Mouse (Mus musculus) gastrocnemius, postnatal 10 days (tissue): Measurements from ENCODE around the gene Lnx2. TPM values are rescaled to one million over a fixed set of nuclear protein-coding genes. Genes with fewer than 3 reads are reported as not detected.

ENCODE experiments used
- DNase-seq: peaks from one replicate; pipeline ENCODE4 v3.0.0; 2021; ENCODE audit warnings: mixed read lengths
- total RNA-seq, 2 experiments: library from RNA; stranded (reverse); gene quantifications; 2 replicates each; pipeline ENCODE4 v1.2.3; 2021

Lnx2 gene
- total RNA-seq, 2 experiments from 2014 or later: 6.7 to 7.4 TPM

DNA sequence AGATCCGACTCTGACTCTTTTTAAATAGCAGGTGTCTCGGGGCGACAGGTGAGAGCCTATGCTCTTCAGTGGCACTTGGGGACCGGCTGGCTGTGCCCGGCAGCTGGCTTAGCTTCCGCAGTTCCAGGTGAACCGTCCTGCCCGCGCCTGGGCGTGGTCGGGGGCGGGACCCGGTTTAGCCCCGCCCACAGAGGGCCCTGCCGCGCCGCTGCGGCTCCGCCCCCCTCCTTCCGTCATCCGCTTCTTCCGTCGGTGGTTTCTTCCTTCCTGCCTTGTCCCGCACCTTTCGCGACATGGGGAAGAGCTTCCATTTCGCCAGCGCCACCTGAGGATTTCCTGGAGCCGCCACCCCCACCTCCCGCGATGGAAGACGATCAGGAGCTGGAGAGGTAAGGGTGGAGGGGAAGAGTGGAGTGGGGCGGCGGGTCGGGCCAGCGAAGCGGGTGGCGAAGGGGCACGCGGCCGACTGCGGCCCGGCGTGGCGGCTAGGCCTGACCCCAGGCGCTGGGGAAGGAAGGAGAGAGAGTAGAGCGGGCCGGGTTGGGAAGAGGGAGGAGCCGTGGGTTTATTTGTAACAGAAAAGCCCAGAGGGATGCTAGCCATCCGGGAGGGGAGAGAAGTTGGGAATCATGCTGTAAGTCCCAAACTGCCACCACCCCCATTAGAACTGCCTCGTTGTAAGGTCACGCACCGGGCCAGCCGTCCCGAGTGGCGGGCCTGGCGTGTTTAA, 1.1 kb upstream of the Lnx2 start:
- peak; percentile 93 for DNase-seq

DNA sequence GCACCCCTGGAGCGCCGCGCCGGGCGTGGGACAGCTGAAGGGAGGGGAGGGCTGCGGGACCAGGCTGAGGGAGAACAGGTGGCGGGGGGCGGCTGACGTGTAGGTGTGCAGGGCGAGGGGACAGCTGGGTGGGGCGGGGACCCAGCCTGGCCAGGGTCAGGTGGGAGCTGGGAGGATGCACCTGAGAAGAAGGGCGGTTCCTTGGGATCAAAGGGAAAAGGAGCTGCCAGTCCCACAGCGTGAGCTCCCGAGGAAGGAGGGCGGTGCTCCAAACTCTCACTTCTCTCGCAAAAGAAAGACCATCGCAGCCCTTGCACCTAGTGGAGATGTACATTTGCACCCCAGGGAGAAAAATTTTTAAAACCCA, 396 bp upstream of the Lnx2 start, which contains the start of gene Polr1d:
TSS of gene Polr1d (plus strand) at position 252 of the 367 bp plus-strand sequence.
- DNase-seq: no peak

DNA sequence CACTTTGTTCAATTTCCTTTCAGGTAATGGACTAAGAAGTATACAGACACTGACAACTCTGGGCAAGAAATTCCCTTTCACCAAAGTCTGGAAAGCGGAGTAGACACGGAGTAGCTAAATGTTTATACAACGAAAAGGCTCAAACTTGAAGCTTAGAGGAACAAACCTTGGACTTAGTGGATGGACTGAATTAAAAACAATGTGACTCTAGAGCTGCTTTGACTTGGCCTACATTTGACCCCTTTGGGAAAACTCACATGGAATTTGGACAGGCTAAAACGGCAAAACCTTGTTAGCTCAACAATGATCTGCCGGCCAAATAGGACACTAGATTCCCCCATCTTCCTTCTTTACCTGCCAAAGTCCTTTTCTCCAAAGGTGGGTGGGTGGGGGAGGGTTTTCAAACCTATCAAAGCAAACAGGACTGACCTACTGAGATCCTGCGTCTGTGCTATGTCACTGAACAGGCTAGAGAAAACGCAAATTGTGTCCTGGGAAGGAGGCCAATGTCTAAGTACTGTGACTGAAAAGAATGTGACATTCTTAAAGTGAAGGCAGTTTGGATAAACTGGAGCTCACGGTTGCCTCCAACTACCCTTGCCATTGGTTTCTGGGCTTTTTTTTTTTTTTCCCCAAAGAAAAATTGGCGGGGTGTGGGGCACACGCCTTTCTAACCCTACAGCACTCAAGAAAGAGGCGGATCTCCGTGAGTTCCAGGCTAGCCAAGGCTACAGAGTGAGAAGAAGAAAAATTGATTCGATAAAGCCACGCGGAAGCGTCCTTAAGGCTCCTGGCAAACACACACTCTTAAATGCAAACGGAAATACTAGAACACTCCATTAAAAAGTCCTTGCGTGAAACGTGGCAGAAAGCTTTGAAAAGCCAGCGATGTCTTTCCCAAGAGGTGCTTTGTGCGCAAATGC, 1.0 kb downstream of the Lnx2 start:
- no peak for DNase-seq

DNA sequence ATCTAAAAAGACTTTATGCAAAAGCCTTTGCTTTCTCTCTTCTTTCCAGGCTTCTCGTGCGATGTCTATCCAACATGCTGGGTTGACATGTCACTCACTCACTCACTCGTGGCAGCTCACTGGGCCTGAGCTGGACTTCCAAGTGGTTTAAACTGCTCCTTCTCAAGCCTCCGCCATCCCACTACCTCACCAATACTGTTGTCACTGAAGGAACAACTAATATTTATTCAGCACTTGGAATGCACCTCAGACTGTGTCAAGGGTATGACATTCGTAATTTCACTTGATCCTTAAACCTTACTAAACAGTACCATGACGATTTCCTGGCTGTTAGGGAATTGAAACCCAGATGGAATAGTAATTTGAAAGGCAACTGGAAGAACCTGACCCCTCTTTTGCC, 2.6 kb downstream of the Lnx2 start:
- DNase-seq: no peak

DNA sequence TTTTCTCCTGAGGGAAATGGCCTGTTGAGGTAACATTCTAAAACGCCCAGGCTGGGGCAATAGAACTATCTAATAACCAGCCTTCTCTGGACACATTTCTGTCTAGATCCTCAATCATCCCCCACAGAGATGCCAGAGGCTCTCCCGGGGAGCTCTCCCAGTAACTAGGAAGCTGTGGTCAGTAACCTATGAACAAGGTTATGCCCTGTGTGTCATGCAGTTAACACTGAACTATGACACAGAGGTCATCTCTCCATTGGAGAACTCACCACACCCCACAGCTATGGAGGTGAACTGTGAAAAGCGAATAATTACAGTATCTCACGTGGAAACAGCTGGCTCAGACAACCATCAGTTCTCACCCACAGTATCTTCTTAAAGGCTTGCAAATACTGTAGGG, 4.5 kb downstream of the Lnx2 start:
- no peak for DNase-seq

DNA sequence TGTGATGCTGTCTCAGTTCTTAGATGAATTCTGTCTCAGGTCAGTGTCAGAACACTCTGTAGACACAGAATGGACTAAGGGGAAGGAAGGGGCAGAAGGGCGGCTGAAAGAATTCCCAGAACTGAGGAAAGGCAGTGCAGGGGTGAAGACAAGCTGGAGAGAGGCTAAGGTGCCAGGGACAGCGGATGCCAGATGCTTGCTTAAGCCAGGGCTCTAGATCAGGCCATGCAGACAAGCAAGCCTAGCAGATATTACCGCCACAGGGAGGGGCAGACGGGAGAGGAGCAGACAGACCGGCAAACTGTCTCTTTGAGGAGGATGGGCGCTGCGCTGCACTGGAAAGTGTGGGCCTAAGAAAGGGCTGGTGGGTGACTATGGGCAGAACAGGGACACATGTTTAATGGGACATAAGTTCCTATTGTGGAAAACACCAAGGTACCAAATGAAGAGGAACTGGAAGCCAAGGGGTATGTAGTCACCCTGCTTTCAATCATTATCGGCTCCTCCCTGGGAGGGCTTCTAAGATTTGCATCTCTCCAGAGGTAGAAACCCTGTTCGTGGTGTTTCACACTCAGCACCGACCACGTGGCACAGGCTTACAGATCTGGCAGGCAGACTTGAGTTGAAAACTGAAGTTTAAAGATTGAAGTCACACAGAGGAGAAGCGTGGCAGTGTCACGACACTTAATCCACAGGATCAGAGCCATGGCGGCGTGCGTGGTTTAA, 5.4 kb downstream of the Lnx2 start:
- no peak for DNase-seq

DNA sequence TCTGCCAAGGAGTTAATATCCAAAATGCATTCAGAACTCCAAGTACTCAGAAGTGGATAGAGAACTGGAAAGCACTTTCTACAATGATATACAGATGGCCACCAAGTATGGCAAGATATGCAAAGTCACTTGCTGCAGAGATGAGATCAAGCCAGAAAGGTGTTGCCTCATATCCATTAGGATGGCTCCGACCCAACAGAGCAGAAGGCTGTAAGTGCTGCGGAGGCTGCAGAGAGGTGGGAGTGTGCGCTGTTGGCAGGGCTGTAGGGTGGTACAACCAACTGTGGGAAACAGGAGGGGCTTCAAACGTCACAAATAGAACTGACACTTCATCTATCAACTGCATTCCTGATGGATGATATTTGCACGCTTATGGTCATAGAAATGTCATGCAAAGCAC, 7.5 kb downstream of the Lnx2 start:
- DNase-seq: no peak

DNA sequence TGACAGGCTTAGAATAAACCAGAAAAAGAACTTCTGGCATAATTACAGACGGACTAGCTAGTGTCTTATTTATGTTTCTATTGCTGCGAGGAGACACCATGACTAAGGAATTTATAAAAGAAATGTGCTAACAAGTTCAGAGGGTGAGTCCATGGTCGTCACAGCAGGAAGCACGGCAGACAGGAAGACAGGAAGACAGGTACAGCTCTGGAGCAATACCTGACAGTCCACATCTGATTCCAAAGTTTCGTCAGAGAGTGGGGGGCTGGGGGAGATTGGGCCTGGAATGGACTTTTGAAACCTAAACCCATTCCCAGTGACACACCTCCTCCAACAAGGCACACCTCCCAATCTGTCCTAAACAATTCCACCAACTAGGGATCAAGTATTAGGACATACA, 9.4 kb downstream of the Lnx2 start:
- no peak for DNase-seq

DNA sequence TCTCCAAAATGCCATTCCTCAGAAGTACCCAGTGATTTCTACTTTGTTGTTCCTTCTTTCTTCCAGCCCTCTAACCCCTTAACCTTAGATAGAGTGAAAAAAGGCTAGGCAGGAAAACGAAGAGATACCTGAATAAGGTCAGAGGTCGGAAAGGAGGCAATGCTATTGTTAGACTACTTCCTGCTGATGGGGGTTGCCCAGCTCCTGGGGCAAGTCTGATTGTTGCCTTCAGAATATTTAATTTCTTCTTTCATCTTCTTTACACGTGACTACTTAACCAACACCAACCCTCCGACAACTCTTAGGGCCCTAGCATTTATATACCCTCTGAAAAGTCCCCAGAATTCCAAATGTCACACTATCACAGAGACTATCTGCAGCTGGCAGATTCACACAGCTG, 10.3 kb downstream of the Lnx2 start:
- no peak for DNase-seq

DNA sequence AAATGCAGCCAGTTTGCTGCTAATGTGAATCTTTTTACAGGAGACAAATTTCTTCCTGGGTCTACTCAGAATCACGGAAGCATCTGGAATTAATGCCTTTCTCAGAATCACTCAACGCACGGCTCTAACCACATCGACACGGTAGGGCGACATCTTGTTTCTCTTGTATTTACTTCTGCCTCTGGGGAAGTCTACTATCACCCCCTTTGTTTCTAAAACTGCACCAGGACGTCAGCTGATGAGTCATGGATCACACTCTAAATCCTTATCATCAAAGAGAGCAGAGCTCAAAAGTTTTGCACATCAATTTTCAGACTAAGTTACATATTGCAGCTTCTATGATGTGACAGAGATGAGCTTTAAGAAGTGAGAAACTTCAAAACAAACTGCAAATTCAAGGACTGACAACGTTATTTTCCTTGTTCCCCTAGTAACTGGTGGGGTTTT, 13.1 kb downstream of the Lnx2 start:
- no peak for DNase-seq

DNA sequence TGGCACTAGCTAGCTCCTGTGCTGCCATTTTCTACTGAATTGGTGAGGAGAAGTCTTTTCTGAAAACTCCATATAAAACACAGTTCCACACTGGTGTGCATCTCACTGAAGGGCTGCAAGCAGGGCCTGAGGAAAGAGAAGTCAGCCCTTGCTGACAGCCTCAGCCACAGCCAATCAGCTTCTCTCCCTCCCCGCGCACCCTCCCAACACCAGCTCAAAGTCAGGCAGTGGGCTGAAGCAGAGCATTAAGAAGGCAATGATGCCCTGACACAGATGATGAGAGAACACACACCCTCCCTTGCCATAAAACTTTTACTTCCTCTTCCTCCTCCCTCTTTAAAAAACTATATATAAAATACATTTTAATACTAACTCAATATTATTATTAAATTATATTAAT, 16.4 kb downstream of the Lnx2 start:
- DNase-seq: no peak

DNA sequence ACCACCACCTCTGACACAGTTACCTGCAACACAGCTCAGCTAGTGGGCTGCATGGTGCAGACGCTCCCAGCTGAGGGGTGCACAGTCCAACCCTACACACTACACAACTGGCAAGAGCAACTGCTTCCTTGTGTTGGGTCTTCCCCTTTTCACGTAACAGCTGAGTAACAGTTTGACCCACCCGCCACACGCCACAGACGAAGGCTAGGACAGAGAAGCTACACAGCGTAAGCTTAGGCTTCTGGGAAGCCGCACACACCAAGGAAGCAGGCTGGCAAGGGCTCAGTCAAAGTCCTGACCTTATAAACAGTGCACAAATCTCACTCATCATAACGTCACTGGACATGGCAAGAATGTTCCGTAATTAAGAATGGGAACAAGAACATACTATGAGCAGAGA, 17.1 kb downstream of the Lnx2 start:
- DNase-seq: no peak

DNA sequence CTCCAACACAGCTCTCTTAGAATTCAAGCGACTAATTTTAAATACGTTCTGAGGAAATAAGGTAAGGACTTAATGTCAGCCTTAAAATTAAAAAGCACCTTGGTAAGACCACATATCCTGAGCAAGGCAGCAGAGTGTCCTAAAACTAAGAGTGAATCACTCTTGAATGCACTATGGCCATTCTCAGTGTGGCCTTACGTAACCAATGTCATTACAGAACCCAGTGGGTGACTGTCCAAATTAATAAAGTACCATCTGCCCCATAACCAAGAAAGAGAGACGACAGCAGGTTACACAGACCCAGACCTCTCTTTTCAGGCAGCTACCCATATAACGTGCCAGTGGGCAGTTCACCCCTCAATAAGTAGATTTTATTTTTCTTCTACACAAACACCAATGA, 17.7 kb downstream of the Lnx2 start:
- no peak for DNase-seq

DNA sequence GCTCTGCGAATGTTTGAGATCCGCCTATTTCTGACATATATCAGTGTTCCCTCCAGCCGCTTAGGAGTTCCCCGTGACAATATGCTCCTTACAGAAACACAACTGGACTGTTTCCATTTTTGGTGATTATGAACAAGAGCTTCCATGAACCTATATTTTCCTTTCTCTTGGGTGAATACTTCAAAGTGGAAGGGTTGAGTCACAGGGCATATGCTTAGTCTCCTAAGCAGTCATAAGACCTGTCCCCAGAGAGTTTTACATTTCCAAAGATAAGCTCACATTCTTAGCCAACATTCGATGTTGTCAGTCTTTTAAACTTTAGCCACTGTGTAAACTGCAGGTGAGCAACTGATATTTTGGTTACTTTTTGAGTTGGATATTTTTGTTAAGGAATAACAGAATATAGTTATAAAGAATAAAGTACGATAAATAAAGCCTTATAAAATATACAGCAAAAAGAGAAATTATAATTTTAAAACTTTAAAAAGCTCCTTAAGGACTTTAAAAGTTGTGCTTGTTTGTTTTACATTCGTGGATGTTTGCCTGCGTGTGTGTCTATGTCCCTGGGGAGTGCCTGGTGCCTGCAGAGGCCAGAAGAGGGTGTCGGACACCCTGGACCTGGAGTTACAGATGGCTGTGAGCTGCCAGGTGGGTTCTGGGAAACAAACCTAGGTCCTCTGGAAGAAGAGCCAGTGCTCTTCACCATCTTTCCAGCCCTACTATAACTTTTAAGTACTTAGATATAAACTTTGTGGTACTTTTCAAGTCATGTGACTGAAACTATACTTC, 18.6 kb downstream of the Lnx2 start:
- no peak for DNase-seq

DNA sequence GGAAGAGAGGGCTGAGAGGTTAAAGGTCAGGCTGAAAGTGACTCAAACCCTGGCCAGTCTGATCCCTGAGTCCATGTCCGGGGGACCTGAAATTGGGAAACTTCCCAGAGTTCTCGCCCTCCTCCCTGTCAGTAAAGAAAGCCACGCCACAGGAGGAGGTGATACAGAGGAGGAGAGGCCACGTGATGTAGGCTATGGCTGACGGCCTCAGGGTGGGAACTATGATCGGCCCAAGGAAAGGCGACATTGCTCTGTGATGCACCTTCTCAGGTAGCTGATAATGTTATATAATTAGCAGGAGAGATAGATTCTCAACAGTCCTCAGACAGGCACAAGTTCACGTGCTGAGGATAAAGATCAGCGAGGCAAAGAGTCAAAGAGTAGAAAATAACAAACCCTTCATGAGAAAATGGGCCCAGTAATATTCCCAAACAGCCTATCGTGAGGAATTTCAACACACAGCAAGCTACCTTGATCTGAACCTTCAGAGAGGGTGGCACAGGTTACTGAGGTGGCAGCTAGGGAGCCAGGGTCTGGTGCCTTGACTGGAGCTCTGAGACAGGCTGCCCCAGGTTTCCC, 19.6 kb downstream of the Lnx2 start:
- no peak for DNase-seq

DNA sequence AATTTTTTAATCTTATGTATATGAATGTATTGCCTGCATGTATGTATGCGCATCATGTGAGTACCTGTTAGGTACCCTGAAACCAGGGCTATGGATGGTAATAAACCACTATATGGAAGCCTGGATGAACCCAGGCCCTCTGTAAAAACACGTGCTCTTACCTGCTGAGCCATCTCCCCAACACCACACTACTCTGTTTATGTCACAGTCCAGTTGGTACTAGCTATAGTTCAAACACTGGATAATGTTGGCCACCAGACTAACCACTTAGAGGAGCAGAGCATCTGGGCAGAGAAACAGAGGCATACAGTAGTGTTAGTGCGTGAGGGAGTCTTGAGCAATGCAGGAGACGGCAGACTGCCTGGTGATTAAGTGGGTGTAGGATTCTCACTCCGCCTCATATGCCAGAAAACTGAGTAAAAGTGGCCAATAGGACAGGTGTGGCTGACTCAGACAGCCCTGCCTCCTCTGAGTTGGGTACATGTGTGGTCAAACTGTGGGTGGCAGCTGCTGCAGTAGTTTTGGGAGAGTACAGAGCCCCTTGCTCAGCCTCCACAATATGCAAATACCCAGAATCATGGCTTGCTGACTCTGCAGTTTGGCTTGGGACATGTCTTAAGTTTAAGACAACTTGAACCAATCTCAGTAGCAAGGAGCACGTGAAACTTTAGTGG, 20.7 kb downstream of the Lnx2 start:
- no peak for DNase-seq

DNA sequence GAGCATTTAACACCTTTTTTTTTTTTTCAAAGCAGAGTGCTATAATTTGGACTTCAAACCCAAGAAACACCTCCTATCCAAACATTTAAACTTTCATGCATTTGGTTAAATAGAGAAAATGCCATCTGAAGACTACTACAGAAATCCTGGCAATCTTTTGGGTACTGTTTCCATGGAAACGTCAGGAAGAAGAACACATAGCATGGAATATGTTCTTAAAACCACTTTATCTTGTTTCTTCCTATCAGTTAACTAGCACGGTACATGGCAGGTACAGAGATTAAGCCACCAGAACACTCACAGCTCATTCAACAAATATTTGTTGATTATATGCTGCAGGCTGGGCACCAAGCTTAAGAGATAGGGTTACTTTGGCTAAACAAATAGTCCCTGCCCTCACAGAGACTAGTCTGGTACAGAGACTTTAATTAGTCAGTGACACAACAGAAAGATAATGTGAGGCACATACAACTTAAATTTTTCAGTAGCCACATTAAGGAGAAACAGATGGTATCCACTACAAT, 21.6 kb downstream of the Lnx2 start:
- no peak for DNase-seq

DNA sequence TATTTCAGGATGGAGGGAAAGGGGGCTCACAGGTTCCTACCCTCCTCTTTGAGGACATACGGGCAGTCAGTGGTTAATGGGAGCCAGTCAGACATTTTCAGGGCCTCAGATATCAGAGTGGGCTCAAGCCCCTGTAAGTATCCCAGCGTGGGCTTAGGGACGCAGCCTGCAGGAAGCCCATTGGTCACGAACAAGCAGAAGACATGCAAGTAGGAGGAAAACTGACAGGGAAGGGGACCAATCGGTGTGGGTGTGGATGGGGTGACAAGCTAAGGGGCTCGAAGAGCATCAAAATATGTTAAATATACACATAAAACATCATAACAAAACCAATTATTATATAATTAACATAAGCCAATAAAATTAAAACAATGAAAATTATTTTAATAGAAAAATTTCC, 22.1 kb downstream of the Lnx2 start:
- no peak for DNase-seq

DNA sequence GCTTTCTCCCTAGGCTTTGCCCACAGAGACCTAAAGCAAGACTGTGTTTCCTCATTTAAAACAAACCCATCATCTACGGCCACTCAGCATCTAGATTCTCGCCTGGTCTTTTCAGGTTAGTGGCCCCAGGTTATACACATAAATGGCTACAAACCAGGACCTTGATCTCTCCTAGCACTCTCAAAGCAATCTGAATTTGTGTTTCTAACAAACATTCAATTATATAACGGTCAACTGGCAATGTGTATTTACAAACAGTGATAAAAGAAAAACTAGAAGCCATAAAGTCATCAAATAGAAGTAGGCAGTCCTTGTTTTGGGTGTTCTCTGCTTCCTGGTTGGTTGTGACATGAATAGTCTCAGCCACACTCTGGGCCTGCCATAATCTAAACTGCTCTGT, 22.9 kb downstream of the Lnx2 start:
- DNase-seq: no peak

DNA sequence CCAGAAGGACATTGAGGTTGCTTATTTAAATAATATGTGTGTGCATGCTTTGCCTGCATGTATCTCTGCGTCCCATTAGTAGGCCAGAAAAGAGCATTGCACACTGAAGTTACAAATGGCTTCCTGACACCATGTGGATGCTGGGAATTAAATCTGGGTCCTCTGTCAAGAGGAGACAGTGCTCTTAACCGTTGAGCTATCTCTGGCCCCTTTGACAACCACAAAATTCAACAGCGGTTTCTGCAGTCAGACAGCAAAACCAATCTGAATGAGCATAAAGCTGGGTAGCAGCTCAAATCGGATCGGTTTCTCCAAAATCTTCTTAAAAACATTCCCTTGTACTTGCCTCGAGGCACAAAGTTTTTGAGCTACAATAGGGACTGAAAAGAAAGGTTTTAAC, 23.3 kb downstream of the Lnx2 start:
- DNase-seq: no peak

DNA sequence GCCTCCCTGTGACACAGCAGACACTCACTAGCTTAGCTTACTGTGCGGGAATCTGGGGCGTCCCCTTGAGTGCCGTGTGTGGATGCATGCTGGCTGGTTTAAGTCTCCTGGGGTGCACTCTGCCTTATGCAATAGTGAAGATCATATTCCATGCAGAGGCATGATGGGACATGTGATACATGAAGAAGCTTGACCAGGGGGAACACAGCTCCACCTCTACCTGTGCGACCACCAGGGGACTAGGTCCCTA, 24.2 kb downstream of the Lnx2 start:
- DNase-seq: no peak
